Mouse (Mus musculus) liver, postnatal 0 days (tissue): Measurements from ENCODE around the gene Fbxl18.

Source experiments
- CTCF ChIP-seq: sonication (generic); IDR thresholded peaks from 2 replicates; pipeline ENCODE4 v1.5.1; 2016; ENCODE audit warnings: antibody characterized with exemption, low read depth
- EP300 ChIP-seq: IDR thresholded peaks from 2 replicates; pipeline ENCODE4 v1.6.1; 2016; ENCODE audit warnings: antibody characterized with exemption, low read depth, mild to moderate bottlenecking

- TF ChIP-seq EP300 (no peak), CTCF (no peak)
Observed at GRCm38 (mm10) chr5:142836891-142837290, 58.3 kb downstream of the Fbxl18 start.
